Mouse (Mus musculus): Measurements from ENCODE around the gene Hspa1b.

DNA sequence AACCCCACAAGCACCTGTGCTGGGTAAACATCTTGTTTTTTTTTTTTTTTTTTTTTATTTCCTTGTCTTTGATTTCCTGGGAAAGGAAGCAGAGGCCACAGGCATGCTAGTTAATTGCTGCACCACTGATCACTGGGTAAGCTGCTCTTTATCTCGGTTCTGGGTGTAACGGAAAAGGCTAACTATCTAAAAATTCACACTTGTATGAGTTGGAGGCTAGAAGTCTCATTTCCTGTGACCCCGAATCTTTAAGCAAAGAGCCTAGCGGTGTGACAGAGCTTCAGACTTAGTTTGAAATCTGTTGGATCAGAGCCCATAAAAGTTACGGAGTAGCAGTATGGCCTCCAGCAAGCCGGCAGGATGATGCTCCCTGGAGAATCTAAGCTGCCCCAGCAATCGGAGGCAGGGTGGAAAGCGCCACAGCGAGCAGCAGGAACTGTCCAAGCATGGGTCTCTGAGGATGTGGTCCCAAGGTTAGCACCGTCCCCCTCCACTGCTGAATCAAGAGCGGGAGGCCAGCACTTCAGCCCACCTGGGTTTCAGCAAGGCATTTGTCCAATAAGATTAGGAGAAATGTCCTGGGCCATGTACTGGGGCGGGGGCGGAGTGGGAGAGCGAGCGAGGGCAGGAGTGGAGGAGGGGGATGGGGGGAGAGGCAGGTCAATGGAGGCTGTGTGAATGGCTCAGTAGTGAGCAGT is 17.5 kb downstream of the Hspa1b start:
- no peak for TF ChIP-seq POLR2A (IDR thresholded peaks at IDR 0.05; ENCODE audit: low read depth, low read length)
- no peak for TF ChIP-seq CTCF (IDR thresholded peaks at IDR 0.05; ENCODE audit: extremely low read depth, insufficient read length, insufficient replicate concordance, low read depth, low read length)

Measured in small intestine, adult 2 months (tissue).